Mouse (Mus musculus) kidney, postnatal 36 days (tissue): ENCODE data around the gene Gm5294.
A peak's percentile ranks its signal among the peaks of the same experiment; 100 is the strongest.

Experiments
- DNase-seq, 2 experiments: peaks; one replicate each; pipeline ENCODE4 v3.0.0; 2021 to 2022; ENCODE audit warnings: mixed read lengths in 2 of 2

Gm5294 gene

GRCm38 (mm10) chr5:138849682-138850461 lies 30.0 kb downstream of the Gm5294 start:
- DNase-seq: peak in 1 of 2 experiments; percentile 20

GRCm38 (mm10) chr5:138850462-138850844 lies 30.6 kb downstream of the Gm5294 start:
- no peak for DNase-seq

- no peak for DNase-seq
Measured at GRCm38 (mm10) chr5:138851296-138851780, 31.5 kb downstream of the Gm5294 start.

- no peak for DNase-seq
Measured at GRCm38 (mm10) chr5:138852151-138852550, 32.3 kb downstream of the Gm5294 start.

GRCm38 (mm10) chr5:138853349-138853748 lies 33.5 kb downstream of the Gm5294 start:
- no peak for DNase-seq

- peak; percentile 91 to 97 for DNase-seq
Measured at GRCm38 (mm10) chr5:138857010-138857617, 37.2 kb downstream of the Gm5294 start.

GRCm38 (mm10) chr5:138857811-138858251 lies 38.0 kb downstream of the Gm5294 start:
- peak in 1 of 2 experiments; percentile 39 for DNase-seq

GRCm38 (mm10) chr5:138863681-138864146 lies 43.8 kb downstream of the Gm5294 start:
- DNase-seq: no peak

- DNase-seq: no peak
Measured at GRCm38 (mm10) chr5:138864166-138864565, 44.3 kb downstream of the Gm5294 start.

- DNase-seq: no peak
Measured at GRCm38 (mm10) chr5:138864880-138865279, 45.0 kb downstream of the Gm5294 start.

- no peak for DNase-seq
Measured at GRCm38 (mm10) chr5:138865637-138866036, 45.8 kb downstream of the Gm5294 start.
